Mouse (Mus musculus) neural tube, embryonic 14.5 days (tissue): Measurements from ENCODE around the gene Rptor. TPM values are rescaled to one million over a fixed set of nuclear protein-coding genes. Genes with fewer than 3 reads are reported as not detected.

ENCODE experiments used
- ATAC-seq: fragments of 200-750 bp; cut with Nextera tagmentation; 2 replicates; pipeline ENCODE4 v1.8.0; 2017; ENCODE audit warnings: low read depth, mild to moderate bottlenecking, moderate TSS enrichment, moderate library complexity
- H3K27ac ChIP-seq: fragments of 300-500 bp; sonication (generic); 2 replicates; pipeline ENCODE4 v1.5.1; 2014; ENCODE audit warnings: low read depth, mild to moderate bottlenecking, control low read depth, low read length, moderate library complexity, mixed read lengths
- H3K27me3 ChIP-seq: fragments of 300-500 bp; sonication (generic); 2 replicates; pipeline ENCODE4 v1.6.1; 2014; ENCODE audit warnings: low read length; ENCODE audit not compliant: control insufficient read depth, insufficient read depth
- H3K36me3 ChIP-seq: fragments of 300-500 bp; sonication (generic); 2 replicates; pipeline ENCODE4 v1.6.1; 2014; ENCODE audit warnings: low read length, mixed read lengths; ENCODE audit not compliant: control insufficient read depth, insufficient read depth
- H3K4me1 ChIP-seq: fragments of 300-500 bp; sonication (generic); 2 replicates; pipeline ENCODE4 v1.6.1; 2014; ENCODE audit warnings: low read length; ENCODE audit not compliant: control insufficient read depth, insufficient read depth
- H3K4me2 ChIP-seq: fragments of 300-500 bp; sonication (generic); 2 replicates; pipeline ENCODE4 v1.6.1; 2014; ENCODE audit warnings: mild to moderate bottlenecking, low read depth, low read length, control low read depth
- H3K4me3 ChIP-seq: fragments of 300-500 bp; sonication (generic); 2 replicates; pipeline ENCODE4 v1.5.1; 2014; ENCODE audit warnings: low read depth, low read length, control low read depth, mixed read lengths
- H3K9ac ChIP-seq: fragments of 300-500 bp; sonication (generic); replicated peaks from 2 replicates; pipeline ENCODE4 v1.6.1; 2014; ENCODE audit warnings: low read depth, mild to moderate bottlenecking, control low read depth, low read length, mixed read lengths
- H3K9me3 ChIP-seq: fragments of 300-500 bp; sonication (generic); 2 replicates; pipeline ENCODE4 v1.6.1; 2016; ENCODE audit warnings: low read length; ENCODE audit not compliant: control insufficient read depth
- WGBS: fragments of 180-500 bp; shearing (Covaris S2); extraction: QIAGEN DNeasy Blood & Tissue Kit; methylation state at CpG from one replicate; pipeline ENCODE4 v1.1.7; 2014; 5-methylcytosine and 5-hydroxymethylcytosine counted together
- polyA plus RNA-seq: library from polyadenylated mRNA; unstranded; fragments of >200 nt; fragmentation: Nextera tagmentation; extraction: Ambion mirVana; gene quantifications from 2 replicates; pipeline ENCODE4 v1.2.1, GENCODE M21; 2014

Gene Rptor
- polyA plus RNA-seq, 1 experiment from 2014 or later = 13.4 TPM

GRCm38 (mm10) chr11:119788919-119789713 lies 186.4 kb downstream of the Rptor start:
- Histone ChIP-seq H3K27ac (peak overlapping the region; percentile 55), H3K36me3 (no peaks in the 10 kb centered on the region), H3K4me3 (no peak overlapping the region), H3K9ac (no peak overlapping the region), H3K4me2 (no peak overlapping the region), H3K9me3 (no peaks in the 10 kb centered on the region), H3K27me3 (no peaks in the 10 kb centered on the region), H3K4me1 (peaks cover 25% of the 10 kb centered on the region)
- WGBS = 58% methylated on average over 3 of the region's 3 CpGs
- no peak for ATAC-seq

DNA sequence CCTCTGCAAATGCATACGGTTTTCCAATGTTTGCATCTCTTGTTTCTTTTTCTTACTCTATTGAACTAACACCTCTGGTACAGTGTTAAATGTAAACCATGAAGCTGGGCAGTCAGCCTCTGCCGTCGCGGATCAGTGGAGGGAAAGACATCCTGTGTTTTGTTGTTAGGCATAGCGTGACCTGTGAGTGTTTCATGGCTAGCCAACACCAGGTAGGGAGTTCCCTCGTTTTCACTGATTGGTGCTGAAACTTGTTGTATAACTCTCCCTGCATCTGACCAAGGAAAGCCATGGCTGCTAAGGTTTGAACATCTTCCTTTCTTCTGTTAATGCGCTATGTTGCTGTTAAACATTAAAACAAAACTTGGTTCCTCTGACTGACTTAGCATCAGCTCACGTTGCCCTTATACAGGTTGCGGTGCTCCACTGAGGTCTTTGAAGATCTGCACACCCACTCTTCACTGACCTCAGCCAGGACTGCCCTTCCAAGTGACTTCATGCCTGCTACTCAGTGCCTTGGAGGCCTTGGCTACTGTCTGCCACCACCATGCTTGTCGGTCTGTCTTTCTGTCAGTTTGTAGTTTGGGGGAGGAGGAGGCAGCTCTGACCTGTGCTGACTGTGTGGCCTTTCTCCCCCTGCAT lies 189.3 kb downstream of the Rptor start:
- Histone ChIP-seq H3K9ac (no peak overlapping the region), H3K4me3 (no peak overlapping the region), H3K27me3 (no peaks in the 10 kb centered on the region), H3K4me1 (peaks cover 25% of the 10 kb centered on the region), H3K27ac (no peak overlapping the region), H3K36me3 (no peaks in the 10 kb centered on the region), H3K4me2 (no peak overlapping the region), H3K9me3 (no peaks in the 10 kb centered on the region)
- ATAC-seq = no peak
- 86% methylated on average over 10 of the region's 10 CpGs for WGBS

DNA sequence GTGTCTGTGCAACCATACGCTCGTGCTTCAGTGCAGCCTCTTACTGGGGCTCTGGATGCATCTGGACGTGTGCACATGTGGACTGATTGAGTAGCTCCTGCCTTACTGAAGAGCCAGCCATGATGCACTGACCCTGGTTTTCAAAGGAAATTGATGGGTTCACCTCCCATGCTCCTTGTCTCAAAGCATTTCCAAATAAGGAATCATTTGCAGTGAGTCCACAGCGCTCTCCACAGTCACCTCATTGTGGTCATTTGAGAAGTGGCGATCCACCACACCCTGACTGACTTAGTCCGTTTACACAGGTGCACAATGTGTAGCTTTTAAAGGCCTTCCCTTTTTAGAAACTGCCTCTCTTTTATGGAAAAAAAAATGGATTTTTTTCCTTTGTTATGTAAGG lies 190.7 kb downstream of the Rptor start:
- peaks cover 24% of the 10 kb centered on the region for H3K4me1 ChIP-seq
- 53% methylated on average over 6 of the region's 6 CpGs for WGBS

DNA sequence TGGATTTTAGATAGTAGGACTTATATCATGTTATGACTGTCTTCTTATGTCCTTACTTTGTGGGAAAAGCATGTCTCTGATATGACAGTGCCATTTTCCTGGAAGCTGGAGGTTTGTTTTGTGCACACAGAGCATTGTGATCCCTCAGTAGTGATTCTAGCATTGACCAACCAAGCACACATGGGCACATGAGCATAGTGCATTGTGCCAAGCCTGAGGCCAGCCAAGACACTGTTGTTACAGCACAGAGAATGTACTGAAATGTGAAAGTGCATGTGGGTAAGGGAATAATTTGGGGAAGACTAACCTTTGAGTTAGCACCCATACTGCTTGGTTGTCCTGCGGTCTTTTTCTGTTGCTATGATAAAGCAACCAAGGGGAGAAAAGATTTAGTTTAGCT lies 191.3 kb downstream of the Rptor start:
- ATAC-seq = no peak

More for the DNA sequence above, 190.7 kb downstream of the Rptor start:
- no peak overlapping the region for H3K4me2 ChIP-seq
- no peaks in the 10 kb centered on the region for H3K9me3 ChIP-seq
- ATAC-seq = no peak
- H3K9ac ChIP-seq = no peak overlapping the region
- H3K36me3 ChIP-seq = no peaks in the 10 kb centered on the region
- no peak overlapping the region for H3K27ac ChIP-seq
- no peaks in the 10 kb centered on the region for H3K27me3 ChIP-seq
- no peak overlapping the region for H3K4me3 ChIP-seq

GRCm38 (mm10) chr11:119794671-119795070 lies 192.0 kb downstream of the Rptor start:
- no peaks in the 10 kb centered on the region for H3K36me3 ChIP-seq
- H3K27ac ChIP-seq = no peak overlapping the region
- no peaks in the 10 kb centered on the region for H3K9me3 ChIP-seq
- 43% methylated on average over 6 of the region's 6 CpGs for WGBS
- H3K4me2 ChIP-seq = no peak overlapping the region
- H3K27me3 ChIP-seq = no peaks in the 10 kb centered on the region
- no peak overlapping the region for H3K4me3 ChIP-seq
- peaks cover 13% of the 10 kb centered on the region; the same call in 1 of the 2 replicates for H3K4me1 ChIP-seq
- ATAC-seq = no peak
- no peak overlapping the region for H3K9ac ChIP-seq

More for the DNA sequence above, 191.3 kb downstream of the Rptor start:
- no peak overlapping the region for H3K4me3 ChIP-seq
- no peak overlapping the region for H3K4me2 ChIP-seq
- H3K9me3 ChIP-seq = no peaks in the 10 kb centered on the region
- 97% methylated on average over 1 of the region's 1 CpGs for WGBS
- H3K27me3 ChIP-seq = no peaks in the 10 kb centered on the region
- no peaks in the 10 kb centered on the region for H3K36me3 ChIP-seq
- no peak overlapping the region for H3K27ac ChIP-seq
- H3K4me1 ChIP-seq = peaks cover 18% of the 10 kb centered on the region; the same call in 1 of the 2 replicates
- 0 out of 2 replicates have a peak overlapping the region, but pooled peaks have one; percentile 25 for H3K9ac ChIP-seq

DNA sequence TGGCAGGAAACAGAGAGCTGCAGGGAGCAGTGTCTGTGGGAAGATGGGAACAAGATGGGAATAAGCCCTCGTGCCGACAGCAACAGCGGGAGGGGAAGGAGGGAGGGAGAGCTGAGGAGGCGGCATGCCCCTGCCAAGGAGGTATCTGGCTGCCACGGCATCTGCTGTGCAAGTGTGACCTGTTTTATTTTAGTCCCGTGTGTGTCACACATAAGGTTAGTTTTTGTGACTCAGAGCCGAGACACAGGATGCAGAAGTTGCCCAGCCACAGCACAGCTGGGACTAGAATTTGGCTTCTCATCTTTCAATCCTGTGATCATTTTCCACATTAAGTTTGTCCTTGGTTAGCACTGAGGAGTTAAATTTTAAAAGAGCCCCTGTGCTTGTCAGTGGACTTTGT lies 193.7 kb downstream of the Rptor start:
- Histone ChIP-seq H3K4me2 (no peak overlapping the region), H3K9ac (no peak overlapping the region), H3K36me3 (no peaks in the 10 kb centered on the region), H3K27me3 (no peaks in the 10 kb centered on the region), H3K27ac (no peak overlapping the region), H3K9me3 (no peaks in the 10 kb centered on the region), H3K4me1 (peaks cover 3% of the 10 kb centered on the region; the same call in 1 of the 2 replicates), H3K4me3 (no peak overlapping the region)
- 66% methylated on average over 7 of the region's 7 CpGs for WGBS
- no peak for ATAC-seq

- Histone ChIP-seq H3K9ac (no peak overlapping the region), H3K4me3 (no peak overlapping the region), H3K36me3 (no peaks in the 10 kb centered on the region), H3K4me1 (peaks cover 3% of the 10 kb centered on the region; the same call in 1 of the 2 replicates), H3K9me3 (no peaks in the 10 kb centered on the region), H3K4me2 (no peak overlapping the region), H3K27ac (no peak overlapping the region), H3K27me3 (no peaks in the 10 kb centered on the region)
- 89% methylated on average over 7 of the region's 7 CpGs for WGBS
- no peak for ATAC-seq
These were observed 194.1 kb downstream of the Rptor start for GRCm38 (mm10) chr11:119796846-119797245.

DNA sequence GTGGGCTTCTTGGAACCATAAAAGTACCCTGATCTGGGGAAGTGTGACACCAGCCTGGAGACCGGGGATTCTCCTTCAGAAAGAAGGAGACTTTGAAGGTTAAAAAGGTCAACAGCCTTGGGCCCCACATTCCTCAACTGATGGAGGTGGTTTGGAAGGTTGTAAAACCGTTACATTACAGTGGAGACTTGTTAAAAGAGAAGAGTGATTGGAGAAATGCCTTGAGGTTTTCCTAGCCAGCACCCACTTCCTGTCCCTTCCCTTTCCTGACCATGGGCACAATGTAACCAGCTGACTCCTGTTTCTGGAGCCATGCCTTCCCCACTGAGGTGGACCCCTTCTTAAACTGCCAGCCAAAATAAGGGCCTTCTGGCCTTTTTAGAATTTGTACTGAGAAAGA lies 196.8 kb downstream of the Rptor start:
- Histone ChIP-seq H3K27ac (no peak overlapping the region), H3K4me3 (no peak overlapping the region), H3K4me2 (no peak overlapping the region), H3K4me1 (peaks cover 9% of the 10 kb centered on the region; the same call in 1 of the 2 replicates), H3K27me3 (no peaks in the 10 kb centered on the region), H3K9ac (no peak overlapping the region), H3K9me3 (no peaks in the 10 kb centered on the region), H3K36me3 (no peaks in the 10 kb centered on the region)
- 31% methylated on average over 2 of the region's 2 CpGs for WGBS
- ATAC-seq = no peak

DNA sequence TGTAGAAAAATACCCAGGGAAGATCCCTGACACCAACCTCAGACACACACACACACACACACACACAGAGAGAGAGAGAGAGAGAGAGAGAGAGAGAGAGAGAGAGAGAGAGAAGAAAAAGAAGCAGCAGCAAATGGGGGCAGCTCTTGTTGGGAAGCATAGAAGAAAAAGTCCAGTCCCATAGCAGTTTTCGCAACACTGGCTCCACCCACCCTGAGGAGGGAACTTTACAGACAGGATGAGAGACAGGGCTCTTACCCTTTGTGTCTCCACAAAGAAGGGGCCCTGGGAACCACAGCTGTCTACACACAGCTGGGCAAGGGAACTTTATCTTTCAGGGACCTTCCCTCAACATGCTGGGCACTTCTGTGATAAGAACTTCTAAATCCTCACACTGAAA lies 199.2 kb downstream of the Rptor start:
- no peak overlapping the region for H3K4me3 ChIP-seq
- no peak overlapping the region for H3K27ac ChIP-seq
- no peaks in the 10 kb centered on the region for H3K9me3 ChIP-seq
- no peak overlapping the region for H3K4me2 ChIP-seq
- peaks cover 13% of the 10 kb centered on the region; the same call in 1 of the 2 replicates for H3K4me1 ChIP-seq
- no peaks in the 10 kb centered on the region for H3K36me3 ChIP-seq
- H3K9ac ChIP-seq = no peak overlapping the region
- 71% methylated on average over 1 of the region's 1 CpGs for WGBS
- ATAC-seq = no peak
- no peaks in the 10 kb centered on the region for H3K27me3 ChIP-seq
